Mouse (Mus musculus): ENCODE measurements around the gene Tmem53. TPM values are rescaled to one million over a fixed set of nuclear protein-coding genes. Genes with fewer than 3 reads are reported as not detected.

Gene Tmem53
- total RNA-seq, 2 experiments from 2014 or later = 4.0 to 4.2 TPM

DNA sequence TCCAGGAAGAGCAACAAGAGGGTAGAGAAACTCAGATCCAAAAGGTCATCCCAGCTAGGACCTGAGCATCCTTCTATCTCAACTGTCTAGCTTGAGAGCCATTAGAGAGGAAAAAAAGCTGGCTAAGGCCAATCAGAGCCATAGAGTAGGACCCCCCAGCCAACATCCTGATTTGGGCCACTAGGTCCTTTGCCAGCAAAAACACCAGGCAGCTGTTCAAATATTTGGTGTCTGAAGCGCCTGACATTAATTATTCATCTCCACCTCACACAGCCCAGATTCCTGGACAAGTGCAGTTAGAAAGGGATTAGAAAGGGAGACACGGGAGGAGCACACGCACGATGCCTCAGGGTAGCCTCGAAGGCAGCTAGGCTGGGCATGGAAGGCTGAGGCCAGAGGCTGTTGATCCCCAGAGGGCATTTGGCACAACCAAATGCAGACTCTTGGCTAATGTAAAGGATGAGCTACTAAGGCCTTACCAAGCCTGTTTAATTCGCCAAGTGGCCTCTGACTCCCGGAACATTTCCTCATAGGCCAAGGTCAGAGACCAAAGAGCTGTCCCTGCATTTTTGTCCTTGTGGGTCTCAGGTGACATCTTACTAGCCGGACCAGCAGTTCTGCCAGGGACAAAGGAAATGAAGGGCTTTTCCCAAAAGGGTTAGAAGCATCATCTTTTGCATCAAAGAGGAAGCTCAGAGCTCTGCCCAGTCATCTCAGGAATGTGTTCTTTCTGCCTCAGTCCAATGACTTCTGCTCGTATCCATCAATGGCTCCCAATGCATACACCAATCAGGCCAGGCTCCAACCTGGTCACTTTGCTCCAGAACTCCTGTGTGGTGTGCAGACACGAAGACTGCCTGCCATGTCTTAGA, 26.9 kb downstream of the Tmem53 start:
- DNase-seq = no peak
- intact Hi-C loops (cut with DNase I) = loop anchor here (10.0 kb wide), 1 partner anchor 396 kb away; no protein-coding TSS in a partner anchor

DNA sequence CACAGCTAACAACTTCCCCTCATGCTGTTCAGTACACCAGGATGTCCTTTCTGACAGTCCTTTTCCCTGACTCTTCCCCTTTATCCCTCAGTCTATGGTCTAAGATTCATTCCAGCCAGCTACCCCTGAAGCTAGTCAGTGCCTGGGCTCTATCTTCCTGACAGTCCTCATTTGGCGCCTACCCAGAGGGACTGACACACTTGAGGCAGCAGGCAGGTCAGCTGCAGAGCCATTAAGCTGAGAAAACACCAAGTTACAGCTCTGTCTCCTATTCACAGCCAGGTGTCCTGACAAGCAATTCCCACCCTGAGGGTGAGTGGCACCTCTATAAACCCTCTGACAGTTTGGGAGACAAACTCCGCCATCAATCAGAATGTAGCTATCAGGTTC, 27.5 kb downstream of the Tmem53 start:
- intact Hi-C loops (cut with DNase I) = loop anchor here (10.0 kb wide), 1 partner anchor 396 kb away; no protein-coding TSS in a partner anchor
- DNase-seq = no peak

DNA sequence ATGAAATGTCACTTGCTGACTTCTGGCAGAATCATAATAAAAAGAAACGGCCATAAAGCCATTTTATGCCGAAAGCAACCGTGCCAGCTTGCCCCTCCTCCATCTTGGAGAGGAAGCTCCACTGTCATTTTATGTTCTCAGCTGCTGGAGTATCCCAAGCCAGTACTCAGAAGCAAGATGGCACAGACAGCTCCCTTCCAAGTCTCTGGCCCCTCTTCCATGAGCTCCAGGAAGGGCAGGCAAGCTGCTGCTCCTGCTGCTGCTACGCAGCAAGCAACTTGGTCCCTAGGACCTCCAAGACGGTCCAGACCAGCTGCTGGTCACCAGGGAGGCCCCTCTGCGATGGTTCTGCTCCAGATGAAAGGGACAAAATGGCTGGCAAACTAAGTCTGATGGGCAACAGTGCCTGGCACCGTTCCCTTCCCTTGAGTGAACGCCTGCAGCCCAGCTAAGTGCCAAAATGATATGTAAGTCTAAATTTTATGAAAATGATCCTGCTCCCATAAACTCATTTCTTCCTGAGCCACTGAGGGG, 28.7 kb downstream of the Tmem53 start:
- intact Hi-C loops (cut with DNase I) = no loop called here
- no peak for DNase-seq

DNA sequence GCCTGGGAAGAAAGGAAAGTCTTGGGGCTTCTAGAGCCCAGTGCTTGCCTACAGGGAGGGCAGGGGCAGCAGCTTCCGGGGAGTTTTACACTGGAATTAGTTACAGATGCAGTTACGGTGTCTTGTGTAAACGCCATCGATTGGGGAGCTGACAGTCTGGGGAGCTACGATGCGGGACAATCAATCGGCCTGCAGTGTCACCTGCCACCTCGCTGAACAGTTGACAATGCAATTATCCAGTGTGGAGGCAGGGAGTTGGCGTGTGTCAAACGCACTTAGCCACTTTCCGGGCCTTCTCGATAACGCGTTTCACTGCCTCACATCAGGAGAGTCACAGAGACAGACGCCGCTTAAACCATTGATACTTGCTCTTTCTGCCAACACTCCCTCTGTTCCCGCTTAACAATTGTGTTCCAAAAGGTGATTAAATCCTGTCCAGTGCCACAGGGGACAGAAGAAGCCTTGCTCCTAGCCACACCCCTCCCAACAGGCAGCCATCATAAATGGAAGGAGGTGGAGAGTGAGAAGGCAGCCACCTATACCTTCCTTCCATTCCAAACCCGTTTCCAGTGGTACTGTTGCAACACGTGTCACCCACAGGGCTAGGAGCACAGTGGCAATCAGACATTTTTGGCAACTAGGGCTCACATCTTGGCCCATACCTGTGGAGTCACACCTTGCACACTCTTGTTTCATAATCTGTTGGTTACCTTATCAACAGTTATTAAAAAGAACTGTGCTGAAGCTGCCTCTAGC, 29.5 kb downstream of the Tmem53 start:
- intact Hi-C loops (cut with DNase I) = no loop called here
- no peak for DNase-seq

DNA sequence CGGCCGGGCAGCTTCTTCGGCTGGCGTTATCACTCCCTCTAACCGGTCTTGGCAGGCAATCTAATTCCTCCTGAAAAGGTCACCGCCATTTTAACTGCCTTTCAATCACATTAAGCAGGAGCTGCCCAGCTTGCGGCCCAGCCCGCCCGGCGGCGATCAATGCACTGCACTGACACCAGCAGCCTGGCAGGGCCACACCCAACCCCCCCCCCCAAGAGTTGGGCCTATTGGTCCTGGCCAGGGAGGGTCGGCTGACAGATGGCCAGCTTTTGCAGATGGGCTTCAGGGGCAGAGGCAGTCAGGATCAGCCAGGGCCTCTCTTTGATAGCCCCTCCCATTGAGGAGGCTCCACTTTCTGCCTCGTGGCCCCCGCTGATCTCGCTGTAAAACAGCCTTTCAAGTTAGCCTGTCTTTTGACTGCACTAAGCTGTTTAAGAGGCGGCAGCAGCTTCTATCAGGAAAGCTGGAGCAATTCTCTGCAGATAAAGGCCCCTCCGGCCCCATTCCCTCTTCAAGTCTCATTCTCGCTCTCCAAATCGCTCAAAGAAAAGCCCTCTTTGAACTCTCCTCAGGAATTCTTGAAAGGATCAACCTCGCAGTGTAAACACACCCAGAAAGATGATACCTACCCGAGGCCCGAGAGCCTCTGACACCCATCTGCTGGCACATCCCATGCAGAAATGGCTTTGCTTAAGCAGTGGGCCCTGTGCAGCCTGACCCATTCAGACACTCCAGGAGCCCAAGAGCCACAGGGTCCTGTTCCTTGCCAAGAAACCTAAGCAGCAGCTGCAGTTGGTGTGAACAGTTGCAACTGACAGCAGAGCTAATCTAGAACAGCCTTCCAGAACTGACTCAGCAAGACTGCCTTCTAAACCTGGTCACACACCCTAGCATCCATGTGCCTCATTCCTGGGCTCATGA, 31.8 kb downstream of the Tmem53 start:
- intact Hi-C loops (cut with DNase I) = no loop called here
- DNase-seq = no peak

DNA sequence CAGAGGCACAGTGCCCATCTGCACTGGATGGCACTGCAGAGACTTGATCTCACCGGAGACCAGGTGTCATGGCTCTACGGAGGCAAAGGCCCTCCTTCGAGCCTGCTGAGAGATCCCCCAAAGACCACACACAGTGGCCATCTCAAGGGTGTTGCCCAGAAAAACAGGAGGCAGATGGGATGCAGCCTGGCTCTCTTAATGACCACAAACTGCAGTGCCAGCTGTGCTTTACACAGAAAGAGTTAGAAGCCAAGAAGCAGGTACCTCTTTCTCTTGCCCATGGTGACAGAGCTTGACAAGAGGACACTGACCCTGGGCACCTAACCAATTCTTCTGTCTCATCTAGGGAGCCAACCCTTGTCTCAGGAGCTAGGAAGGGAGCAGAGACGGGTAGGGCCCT, 32.6 kb downstream of the Tmem53 start:
- intact Hi-C loops (cut with DNase I) = no loop called here
- no peak for DNase-seq

DNA sequence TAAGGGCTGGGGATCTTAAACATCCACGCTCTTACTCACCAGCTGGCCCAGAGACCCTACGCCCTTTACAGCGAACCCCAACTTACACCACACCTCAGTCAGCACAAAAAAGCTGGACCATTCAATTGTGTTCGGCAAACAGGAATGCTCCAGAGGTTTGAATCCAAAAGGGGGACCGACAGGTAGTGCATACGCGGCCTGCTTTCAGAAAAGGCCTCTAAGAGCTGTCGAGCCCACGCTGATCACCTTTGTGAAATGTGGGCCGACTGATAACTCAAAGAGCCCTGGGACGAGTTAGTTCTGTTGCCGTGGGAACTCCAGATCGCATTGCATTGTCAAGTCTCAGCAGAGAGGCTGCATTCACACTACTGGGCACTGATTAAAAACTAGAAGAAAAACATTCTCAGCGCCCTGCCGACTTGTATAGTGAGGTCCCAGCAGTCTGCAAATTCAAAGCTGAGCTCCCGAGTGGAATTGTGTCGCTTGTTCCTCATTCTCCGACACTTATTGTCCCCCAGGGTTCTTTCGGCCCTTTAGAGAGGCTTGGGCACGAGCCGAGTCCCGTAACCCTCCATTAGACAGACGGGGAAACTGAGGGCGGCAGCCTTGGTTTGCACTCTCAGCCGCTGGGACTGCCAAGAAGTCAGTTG, 36.7 kb downstream of the Tmem53 start:
- intact Hi-C loops (cut with DNase I) = no loop called here
- DNase-seq = no peak

DNA sequence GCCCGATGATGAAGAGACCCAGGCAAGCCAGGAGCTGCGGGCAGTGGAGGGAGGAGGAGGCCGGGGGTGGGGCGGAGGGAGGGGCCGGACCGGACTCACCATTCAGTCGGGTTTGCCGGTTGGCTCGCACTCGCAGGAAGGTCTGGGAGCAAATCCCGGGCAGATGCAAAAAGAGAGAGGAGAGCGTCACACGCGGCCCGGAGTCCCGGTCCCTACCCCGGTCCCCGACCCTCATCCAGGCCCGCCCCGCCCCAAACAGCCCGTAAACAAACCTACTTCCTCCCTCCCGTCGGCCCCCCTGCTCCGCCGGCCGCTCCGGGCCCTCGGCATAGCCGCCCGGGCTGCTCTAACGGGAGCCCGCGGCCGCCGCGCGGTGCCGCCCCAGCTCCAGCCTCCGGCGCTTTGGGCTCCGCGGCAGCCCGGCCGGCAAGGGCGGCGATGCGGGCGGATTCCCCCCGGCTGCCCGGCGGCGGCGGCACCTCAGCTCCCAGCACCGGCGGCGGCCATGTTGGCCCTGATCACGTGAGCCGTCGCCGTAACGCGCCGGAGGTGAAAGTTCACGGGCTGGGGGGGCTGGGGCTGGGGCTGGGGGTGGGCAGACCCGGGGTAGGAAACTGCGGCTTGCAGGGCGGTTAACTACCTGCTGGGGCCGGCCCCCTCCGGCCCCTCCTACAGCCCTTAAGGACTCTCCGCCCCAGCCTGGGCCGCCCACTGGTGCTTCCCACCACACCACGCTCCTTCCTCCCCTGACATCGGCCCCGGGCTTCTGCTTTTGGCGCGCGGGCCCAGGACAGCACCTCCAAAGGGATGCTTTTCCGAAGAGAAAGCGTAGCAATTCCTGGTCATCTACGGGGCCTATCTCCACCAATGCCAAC, 37.4 kb downstream of the Tmem53 start:
- DNase-seq = peak; percentile 72 to 76
- intact Hi-C loops (cut with DNase I) = no loop called here

DNA sequence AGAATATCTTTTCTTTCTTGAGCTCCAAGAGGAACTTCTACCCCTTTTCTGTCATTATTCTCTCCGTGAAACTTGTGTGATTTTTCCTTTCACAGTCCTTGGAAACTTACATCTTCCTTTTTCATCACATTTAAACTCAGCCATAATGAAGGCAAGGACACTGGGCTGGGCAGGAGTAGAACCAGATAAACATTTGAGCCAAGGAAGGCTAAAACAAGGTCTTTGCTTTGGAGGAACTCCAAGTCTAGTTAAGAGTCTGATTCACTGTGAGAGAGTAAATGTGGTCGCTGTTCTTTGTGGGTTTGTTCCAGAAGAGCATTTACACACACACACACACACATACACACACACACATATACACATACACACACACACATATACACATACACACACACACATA, 39.9 kb downstream of the Tmem53 start:
- intact Hi-C loops (cut with DNase I) = no loop called here
- DNase-seq = no peak

DNA sequence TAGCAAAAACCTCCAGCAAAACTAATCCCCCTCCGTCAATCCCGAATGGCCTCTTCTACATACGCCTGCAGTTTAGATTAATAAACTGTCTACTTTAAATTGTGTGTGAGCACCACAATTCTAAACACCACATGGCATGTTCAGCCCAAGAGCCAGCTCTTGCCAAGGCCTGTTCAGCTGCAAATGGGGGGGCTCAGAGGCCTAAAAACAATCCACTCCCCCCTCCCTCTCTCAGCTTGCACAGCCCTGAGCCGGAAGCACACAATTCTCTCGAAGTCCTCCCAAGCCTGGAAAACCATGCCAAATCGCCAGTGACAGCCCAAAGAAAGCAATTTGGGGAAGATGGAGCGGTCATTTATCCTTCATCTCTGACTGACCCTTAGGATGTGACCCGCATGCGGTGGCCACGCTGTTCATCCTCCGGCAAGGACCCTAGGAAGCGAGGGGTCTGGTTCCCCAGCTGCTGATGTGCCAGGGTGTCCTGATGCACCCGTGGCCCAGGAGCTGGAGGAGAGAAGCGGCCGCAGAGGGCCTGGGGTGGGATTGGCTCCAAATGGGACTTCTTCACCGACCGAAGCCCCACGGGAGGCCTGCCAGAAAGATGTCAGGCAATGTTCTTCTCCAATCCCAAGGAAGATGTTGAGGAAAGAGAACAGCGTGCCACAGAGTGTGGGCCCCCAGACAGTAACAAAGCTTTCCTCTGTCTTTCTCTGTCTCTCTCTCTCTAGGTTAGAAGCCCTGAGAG, 45.3 kb downstream of the Tmem53 start:
- intact Hi-C loops (cut with DNase I) = no loop called here
- no peak for DNase-seq

DNA sequence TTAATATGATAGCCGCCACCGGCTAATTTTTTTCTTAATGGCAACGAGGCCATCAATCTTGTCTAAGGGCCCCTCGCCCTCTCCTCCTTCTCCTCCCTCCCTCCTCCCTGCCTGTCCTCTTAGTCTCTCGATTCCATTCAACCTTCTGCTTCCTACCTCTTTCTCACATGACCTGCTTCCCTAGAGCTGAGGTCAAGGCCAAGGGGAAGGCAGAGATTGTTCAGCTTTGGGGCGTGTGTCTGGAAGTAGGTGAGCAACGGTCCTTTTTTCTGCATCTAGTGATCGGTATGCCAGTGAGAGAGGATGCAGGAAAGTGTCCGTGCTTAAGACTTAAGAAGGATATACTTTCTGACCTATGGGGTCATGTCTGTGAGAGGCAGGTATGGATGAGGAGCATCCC, 46.1 kb downstream of the Tmem53 start:
- intact Hi-C loops (cut with DNase I) = no loop called here

DNA sequence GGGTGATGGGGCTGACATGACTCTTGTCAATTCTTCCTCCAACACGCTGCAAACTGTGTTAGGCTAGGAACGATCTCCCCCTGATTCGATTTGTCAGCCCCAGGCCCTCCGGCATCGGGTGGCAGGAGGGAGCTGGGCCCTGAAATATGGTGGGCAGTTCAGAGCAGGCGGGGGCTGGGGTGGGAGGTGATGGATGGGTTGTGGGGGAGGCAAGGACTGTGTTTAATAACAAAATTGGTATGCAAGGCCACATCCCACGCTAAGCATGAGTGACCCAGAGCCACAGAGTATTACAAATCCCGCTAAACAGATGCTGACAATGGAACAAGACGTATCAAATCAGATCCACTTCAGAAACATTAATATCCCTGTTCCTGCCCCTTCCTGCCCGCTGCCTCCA, 48.2 kb downstream of the Tmem53 start:
- intact Hi-C loops (cut with DNase I) = no loop called here
- DNase-seq = no peak

More for the DNA sequence above, 46.1 kb downstream of the Tmem53 start:
- no peak for DNase-seq

DNA sequence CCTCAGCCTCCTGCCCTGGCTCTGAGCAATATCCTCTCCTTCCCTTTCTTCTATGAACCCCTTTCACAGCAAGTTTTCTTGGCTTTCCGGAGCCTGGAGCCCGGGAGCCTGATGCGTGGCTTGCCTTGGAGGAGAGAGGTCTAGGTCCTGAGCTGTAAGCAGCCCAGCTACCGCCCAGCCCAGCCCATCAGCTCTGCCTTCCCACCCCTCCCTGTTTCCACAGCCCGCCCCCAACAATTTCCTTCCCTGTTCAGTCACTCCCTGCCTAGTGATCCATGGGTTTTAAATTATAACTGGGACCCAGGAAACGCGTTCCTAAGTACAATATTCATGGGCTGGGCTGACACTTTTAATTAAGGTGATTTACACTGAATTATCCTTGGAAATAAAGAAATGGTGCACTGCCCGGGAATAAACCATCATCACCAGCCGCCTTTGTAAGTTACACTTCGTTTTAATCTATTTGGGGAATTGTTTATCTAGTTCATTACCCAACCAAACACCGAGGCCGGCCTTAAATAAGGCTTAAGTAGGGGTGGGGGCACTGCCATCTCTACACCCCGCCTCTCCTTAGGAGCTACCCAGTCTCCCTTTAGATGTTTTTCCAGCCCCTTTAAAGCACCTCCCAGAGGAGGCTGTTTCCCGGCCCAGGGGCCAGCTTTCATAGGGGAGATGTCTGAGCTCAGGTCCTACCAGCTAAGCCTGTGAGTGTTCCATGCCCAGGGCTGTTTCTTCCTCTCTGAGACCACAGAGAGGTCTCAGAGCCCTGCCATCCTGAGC, 50.5 kb downstream of the Tmem53 start:
- intact Hi-C loops (cut with DNase I) = no loop called here
- DNase-seq = no peak

DNA sequence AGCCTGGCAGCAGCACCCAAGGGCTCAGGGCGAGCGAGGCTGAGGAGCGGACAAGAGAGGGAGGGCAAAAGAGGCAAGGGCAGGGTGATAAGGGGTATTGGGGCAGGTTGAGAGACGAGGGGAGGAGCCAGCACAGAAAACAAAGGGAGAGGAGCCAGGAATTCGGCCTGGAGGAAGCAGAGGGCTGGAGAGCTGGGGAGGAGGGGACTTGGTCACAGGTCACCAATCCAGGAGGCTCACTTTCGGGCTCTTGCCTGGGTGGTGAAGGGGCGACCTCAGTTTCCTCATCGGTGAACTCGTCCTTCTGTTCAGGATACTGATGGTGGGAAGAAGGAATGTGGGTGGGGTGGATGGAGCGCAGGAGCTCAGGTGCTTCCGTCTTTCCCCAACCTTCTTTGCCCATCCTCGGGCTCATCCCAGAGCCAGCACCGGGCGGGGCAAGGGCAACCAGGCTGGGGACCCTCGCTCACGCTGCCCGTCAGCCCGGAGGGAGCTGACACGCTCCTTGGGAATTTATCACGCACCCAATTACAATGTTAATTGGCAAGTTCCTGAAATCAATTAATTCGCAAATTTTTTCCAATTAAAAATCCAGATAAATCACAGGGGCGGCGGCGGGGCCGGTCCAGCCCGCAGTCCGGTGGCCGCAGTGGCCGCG, 52.0 kb downstream of the Tmem53 start:
- DNase-seq = no peak
- intact Hi-C loops (cut with DNase I) = no loop called here

DNA sequence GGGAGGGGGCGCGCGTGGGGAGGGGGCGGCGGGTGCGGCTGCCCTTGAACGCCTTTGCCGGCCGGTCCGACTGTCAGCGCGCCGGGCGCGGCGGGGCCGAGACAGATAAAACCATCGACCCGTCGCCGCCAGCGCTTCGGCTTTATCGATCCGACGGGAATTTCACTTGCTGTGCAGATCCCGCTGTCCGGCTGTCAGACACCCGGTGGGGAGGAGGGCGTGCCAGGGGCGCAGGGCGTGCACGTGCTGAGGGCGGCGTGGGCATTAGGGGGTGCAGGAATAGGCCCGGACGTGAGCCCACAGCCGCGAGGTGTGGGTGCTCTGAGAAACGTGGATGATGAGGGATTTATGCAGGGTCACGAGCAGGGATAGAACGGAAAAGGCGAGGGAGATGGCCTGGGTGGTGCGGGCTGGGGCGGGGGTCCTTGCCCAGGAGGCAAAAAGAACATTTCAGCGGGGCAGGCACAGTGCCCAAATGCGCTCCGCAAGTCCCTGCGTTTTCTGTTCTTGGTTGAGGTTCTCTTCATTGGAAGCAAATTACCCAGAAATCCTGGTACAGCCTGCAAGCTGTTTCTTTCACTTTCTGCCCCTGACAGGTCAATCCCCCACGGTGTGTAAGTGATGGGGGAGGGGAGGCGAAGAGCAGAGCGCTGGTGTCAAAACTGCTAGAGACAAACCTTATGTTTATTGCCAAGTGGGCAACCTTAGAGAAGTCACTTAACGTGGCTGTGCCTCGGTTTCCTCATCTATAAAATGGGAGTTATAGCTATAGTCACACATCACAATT, 52.7 kb downstream of the Tmem53 start:
- intact Hi-C loops (cut with DNase I) = no loop called here

DNA sequence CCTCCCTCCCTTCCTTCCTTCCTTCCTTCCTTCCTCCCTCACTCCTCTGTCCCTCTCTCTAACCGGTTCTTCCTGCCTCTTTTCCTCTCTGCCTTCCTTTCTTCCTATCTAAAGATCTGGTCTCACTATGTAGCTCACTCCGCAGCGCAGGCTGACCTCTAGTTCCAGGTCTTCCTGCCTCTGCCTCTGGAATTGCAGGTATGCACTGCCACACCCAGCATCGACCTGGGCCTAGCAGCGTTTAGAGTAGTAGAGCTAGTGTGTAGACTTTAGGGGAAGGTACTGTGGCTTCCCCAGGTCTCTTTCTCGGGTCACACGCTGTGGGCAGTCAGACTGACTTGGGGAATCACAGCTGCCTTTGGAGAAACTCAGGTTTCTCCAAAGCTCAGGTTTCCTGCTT, 53.7 kb downstream of the Tmem53 start:
- intact Hi-C loops (cut with DNase I) = no loop called here

More for the DNA sequence above, 52.7 kb downstream of the Tmem53 start:
- DNase-seq = no peak

More for the DNA sequence above, 53.7 kb downstream of the Tmem53 start:
- no peak for DNase-seq
